Mouse (Mus musculus): ENCODE data around the gene Xcl1.

DNA sequence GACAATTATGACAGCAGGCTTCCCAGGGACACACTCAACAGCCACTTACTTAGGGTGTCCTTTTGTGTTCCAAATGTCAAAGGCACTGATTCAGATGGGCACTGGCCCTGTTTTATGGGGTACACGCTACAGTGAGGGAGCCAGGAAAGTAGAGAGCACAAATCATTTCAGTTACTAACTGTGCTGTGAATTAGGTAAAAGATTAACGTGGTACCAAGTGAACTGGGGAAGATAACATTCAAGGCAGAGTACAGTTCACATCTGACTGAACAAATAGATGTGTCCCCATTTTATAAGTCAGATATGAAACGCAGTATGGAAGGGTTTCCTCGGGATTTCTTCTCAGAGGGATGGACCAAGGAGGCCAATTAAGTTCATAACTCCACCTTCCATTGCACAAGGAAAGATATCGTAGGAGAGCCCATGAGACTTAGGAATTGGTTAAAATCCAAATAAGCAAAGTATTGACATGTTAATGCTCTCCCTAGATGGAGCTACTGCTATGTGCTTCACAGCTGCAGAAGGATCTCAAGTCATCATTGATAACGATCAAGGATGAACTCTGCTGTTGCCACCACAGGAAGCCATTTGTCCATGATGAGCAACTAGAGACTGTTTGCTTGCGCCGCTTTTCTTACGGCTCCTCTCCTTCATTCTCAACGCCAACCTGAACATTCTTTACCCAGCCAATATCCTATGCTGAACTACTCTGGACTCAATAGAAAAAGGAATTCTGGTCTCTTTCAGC lies 1.7 kb downstream of the Xcl1 start:
- TF ChIP-seq CTCF (IDR thresholded peaks at IDR 0.05) (no peak), EP300 (IDR thresholded peaks at IDR 0.05) (no peak)

Measured in lung, postnatal 0 days (tissue).